Mouse (Mus musculus) heart, postnatal 4 days (tissue): ENCODE results near the gene Tmtc4. TPM values are rescaled to one million over a fixed set of nuclear protein-coding genes. Genes with fewer than 3 reads are reported as not detected.
A peak's percentile ranks its signal among the peaks of the same experiment; 100 is the strongest.

Experiments
- DNase-seq: peaks from one replicate; pipeline ENCODE4 v3.0.0; 2021
- total RNA-seq, 2 experiments: library from RNA; stranded (reverse); gene quantifications; 2 replicates each; pipeline ENCODE4 v1.2.3; 2021

Tmtc4 gene
- total RNA-seq, 2 experiments from 2014 or later: 27.1 to 27.7 TPM

DNA sequence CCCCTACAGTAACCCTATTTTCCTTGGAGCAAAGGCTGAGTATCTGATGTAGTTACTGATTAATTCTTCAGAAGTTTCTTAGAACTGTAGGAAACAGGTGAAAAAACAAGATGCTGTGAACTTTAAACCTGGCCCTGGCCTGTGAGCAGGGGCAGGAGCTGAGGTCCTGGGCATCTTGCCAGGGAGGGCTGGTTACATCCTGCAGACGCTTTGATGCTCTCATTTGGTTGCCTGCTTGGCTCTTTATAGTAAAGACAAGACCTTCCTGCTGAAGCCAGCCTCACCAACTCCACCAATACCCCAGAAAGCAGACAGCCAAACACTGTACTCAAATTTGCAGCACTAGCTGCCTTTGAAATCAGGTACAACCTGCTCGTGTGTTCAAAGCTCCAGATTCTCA, 81.7 kb downstream of the Tmtc4 start:
- peak; percentile 57 for DNase-seq

DNA sequence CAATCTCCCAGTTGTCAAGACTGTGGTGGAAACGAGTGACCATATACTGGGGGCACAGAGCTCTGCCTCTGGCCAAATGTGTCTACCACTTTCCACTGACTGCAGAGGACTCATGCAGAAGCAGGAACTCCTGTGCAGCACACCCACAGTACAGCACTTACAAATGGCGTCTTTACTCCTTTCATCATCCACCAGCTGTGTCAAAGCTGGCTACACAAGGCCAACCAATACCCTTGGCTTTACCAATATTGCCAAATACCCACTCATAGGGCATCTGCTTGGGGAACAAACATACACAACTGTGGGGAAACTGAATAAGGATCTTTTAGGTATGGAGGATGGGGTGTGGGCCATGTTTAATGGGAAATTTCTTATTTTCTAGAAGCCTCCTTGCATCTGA, 82.1 kb downstream of the Tmtc4 start:
- no peak for DNase-seq

DNA sequence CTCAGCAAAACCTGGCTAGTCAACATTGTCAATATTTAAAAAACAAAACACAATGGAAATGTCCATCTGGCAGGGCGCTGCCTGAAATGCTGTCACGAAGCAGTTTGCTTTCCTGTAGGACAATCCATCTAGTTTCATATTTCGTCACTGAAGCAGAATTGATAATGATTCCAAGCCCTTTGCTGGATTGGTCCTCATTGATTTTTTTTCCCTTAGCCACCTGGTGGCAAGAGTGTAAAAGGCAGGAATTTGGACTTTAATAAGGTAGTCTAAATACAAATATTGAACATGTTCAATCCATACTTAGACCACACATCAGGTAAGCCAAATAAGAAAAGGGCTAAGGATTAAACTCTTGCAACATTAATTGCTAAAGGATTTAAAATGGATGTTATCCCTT, 82.7 kb downstream of the Tmtc4 start:
- DNase-seq: no peak

DNA sequence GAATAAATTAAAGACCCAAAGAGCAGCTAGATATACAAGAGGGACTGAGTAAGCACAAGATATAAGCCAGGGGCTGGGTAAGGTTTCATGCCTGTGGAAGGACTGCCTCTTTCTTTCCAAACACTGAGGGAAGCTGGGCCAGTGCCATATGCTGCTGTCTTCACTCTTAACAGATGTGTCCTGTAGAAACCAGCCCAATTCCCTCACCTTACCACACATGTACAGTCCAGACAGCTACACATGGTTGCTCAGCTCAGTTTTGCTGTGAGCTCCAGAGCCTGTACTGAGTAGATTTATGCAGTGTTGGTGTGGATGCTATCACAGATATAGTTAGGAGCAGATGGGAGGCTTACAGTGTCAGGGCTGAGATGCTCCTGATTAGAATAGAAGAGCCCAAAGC, 83.2 kb downstream of the Tmtc4 start:
- no peak for DNase-seq

DNA sequence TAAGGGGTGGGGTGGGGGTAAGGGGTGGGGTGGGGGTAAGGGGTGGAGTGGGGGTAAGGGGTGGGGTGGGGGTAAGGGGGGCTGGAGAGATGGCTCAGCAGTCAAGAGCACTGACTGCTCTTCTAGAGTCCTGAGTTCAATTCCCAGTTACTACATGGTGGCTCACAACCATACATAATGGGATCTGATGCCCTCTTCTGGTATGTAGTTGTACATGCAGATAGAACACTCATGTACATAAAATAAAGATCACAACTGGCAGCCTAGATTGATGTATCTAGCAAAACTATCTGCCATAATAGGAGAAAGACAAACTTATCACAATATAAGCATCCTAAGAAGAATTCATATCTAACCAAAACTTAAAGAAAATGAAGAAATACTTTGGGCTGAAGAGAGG, 85.3 kb downstream of the Tmtc4 start:
- DNase-seq: no peak

DNA sequence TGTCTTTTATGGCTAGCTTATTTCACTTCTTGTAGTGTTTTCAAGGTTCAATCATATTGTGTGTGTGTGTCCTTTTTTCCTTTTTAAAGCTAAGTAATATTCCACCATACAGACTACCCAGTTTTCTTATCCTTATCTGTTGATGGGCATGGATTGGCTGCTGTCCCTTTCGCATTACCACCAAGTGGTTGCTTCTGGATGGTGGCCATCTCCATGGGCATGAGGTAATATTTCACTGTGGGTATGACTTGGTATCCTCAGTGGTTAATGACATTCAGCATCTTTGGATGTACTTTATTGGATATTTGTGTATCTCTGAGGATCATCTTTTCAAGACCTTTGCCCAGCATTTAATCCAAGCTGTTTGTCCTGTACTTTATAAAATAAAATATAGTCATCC, 87.7 kb downstream of the Tmtc4 start:
- DNase-seq: no peak

DNA sequence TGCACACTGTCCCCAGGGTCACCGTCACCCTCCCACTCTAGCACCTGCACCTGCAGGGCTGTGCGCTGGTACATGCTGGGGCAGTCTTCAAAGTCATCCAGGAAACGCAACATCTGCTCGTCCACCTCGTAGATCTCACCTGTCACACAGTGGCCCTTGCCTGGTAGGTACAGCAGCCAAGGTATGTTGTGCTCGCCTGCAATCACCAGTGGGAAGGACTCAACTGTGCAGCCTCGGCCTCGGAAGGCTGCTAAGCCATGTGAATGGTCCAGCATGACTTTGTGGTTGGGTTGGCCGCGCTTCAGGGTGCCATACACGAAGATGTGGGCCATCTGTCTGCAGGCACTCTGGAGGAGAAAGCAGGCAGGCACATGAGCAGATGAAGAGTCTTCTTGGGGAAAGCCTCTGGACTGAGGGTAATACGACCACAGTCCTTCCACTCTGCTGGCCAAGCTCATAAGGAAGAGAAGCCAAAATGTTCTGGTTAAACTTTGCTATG, 92.3 kb downstream of the Tmtc4 start:
- DNase-seq: no peak

DNA sequence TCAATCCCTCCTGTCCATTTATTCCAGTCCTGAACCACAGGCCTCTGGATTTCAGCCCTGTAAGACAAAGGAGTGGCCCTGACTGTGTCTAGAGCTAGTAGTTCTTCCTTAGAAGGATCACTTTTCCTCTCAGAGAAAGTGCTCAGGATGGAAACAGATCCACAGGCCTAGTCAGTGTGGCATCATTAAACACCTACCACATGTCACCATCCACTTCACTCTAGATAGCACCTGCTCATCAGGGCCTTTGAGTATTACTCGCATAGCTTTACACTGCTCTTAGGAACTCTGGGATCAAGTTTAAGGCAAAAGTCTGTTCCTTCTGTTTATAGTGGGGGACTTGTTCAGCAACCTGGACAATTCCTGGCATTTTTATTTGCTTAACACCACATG, 95.4 kb downstream of the Tmtc4 start:
- no peak for DNase-seq

DNA sequence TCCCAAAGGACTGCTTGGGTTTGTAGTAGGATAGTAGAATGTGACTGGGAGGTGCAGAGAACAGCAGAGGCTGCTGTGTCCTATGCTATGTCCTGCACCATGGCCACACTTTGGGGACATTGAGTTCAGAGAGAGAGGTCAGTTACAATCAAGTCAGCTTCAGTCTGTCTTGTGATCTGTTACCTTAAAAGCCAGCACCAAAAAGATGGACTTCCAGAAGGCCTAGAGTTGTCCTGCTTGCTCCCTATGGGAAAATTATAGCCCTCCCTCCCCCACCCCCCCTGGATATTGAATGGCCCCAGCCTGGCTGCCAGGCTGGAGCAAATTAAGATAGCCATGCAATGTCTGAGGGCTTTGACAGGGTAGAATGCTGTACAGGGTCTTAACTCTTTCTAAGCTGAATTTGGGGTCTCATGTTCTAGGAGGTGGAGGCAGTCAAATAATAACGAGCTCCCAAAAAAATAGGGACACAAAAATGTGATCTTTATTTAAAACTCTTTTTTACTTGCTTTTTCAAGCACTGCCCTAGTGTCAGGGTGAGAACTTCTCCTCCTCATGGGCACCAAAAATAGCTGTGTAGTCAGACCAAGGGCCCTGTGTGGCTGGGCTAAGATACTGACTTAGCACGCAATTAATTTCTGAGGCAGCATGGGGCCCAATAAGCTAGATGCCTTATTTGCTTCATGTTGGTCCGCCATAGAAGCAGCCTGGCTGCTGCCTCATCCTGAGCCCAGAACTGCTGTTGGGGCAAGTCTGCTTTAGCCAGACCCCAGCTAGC, 95.9 kb downstream of the Tmtc4 start:
- no peak for DNase-seq

DNA sequence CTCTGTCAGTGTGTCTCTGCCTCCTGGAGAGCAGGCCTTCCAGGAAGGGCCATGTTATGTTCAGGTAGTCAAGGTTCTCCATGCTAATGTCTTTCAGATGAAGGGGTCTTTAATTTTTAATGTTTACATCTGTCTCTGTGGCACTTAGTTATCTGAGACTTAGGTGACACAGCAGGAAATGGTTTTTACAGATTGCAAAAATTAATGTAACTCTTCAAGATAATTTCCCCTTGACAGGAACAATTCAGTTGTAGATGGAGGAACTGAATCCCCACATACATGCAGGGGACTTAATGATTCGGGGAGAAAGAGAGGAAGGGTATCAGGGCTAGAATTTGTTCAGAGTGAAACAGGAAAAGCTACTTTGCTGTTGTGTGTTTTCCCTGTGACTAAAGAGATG, 96.6 kb downstream of the Tmtc4 start:
- DNase-seq: no peak

DNA sequence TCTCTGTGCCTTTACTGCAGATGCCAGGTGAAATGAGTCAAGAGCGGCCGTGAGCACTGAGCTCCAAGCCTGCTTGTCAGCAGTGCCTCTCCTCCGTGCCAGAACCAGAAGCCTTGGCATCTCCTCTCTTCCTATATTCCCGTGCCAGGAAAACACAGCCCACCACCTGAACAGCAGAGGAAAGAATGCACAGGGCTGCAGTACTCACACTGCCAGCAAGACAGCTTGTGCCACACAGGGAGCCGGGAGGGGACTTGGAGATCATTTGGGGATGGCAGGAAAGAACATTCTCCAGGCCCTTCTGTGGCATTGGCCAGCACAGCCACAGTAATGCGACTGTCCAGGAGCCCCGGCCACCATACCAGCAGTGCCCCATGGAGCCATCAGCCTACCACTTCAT, 97.9 kb downstream of the Tmtc4 start:
- DNase-seq: peak; percentile 22

DNA sequence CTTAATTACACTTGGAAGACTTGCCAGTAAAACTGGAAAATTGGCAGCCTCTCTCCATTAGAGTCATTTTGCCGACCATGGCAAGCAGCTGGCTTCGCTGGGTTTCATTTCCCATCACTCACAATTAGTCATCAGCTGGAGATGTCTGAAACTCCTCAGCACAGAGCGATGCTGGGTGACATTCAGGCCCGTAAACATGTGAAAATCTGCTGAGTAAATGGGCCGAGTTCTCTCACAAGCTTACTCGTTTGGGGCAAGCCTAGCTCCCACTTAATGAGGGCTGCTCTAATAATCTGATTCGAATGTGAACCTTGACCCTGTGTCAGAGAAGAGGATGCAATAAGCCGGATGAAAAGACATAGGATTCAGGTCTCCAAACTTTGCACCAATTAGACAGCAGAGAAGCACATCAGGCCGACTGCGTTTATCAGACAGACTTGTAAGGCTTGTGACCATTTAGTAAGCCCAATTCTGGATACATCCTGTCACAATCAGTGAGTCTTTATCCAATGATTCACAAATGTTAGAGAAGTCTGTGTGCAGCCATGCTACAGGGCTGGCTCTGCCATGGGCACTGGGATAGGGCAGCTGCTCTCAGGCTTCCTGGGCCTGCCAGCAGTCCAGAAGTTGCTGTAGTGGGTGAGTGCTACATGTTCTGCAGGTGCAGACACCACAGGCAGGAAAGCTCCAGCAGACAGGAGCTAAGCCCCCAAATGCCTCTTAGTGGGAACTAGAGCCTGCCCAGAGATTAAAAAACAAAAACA, 99.8 kb downstream of the Tmtc4 start:
- DNase-seq: peak; percentile 20

DNA sequence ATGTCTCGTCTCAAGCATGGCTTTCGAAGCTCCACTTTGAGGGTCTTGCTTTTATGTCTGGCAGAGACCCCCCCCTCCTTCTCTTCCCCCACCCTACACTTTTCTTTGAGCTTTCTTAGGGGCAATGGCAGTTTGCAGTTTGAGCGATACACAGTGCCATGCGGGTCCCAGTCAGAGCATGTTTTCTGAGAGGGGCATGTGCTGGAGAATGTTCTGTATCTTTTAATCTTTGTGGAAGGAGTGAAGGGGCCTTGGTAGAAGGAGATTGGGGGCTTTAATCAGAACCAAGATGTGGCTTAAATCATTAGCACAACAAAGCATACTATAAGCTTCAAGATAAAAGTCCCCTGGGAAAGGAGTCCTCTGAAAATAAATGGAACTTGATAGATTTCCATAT, 100.4 kb downstream of the Tmtc4 start:
- DNase-seq: no peak

DNA sequence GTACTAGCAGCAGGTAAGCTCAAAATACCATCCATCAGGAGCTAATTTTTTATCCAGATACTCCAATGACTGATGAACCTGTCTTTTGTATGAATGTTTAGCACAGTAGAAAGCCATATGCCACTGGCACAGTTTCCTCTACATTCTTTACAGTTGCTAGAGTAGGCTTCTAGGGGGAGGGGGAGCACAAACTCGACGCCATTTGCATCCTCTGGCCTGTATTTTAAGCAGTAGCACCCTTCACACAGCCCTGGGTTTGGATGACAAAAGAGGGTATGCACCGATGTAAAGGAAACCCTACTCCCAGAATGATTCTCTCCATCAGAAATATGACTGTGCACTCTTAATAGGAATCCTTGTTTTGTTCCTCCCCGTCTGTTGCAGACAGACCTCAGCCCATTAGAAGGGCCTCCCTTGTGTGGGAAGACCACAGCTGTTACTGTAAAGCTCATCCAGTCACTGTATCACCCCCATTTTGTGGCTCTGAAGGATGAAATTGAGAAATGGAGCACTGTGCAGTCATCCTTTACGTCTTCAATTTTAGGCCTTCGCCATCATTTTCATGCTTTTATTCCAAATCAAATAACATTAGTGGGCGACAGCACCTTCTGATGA, 100.9 kb downstream of the Tmtc4 start:
- no peak for DNase-seq

DNA sequence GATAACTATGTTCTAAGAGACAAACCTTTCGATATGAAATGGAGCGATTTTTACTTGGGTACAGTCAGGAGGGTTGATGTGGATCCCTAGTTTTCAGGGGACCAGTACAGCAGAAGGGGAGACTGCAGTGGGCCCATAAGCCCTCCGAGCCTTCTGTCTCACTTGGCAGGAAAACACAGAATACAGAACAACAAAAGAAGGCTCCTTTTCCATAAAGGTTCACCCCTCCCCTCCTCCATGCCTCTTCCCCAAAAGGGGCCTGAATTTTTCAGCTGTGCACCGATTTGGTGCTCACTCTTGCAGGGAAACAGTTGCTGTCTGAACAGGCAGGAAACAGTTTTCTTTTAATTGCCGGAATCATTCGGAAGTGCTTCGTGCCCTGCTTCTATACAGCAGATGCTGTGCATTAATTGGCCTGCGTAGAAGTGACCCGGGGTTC, 101.6 kb downstream of the Tmtc4 start:
- DNase-seq: no peak

DNA sequence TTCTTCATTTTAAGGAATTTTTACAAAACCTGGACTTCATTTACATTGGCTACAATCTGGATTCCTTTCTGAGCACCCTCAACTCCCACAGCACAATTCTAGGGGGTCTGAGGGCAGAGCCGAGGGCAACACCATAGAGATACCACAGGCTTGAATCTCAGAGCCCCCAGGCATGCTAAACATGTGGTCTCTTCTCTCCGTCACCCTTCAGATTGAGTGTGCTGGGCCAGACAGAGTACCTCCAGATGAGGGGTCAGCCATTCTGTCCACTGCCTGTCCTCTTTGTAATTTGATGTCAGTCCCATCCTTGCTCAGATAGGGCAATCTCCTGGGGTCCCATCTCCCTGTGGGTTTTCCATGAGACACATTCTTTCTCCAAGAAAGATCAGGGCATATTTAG, 102.1 kb downstream of the Tmtc4 start:
- no peak for DNase-seq

DNA sequence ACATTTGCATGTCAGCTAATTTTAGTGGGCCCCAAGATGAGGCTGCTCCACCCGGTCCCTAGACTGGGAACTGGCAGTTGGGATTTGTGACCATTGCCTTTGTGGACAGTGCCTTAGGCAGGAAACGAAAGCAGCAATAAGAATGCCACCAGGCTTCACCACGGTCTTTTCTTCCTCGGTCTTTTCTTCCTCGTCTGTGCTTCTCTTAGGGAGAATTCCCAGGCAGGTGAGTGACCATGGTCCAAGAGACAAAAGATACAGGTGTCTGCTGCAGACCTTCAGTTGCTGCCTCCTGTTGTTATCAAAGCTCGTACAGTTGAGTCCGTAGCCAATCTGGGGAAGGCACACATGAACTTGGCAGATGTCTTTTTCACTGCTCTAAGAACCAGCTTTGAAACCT, 103.5 kb downstream of the Tmtc4 start:
- no peak for DNase-seq

DNA sequence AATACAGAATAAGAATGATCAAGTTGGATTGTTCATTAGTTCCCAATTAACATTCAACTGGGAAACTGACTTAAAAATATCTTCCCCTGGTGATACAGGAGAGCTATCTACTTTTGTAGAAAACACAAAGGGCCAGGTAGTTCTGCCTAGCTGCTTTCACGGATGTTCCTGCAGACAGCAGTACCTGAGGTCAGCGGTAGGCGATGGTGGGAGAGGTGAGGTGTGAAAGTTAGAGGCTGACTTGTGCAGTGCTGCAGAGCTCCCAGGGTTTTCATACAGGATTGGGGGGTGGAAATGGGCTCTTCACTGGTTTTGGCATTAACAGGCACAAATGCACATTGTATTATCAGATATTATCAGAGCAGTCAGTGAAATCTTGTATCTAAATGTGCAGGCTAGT, 106.0 kb downstream of the Tmtc4 start:
- DNase-seq: no peak

DNA sequence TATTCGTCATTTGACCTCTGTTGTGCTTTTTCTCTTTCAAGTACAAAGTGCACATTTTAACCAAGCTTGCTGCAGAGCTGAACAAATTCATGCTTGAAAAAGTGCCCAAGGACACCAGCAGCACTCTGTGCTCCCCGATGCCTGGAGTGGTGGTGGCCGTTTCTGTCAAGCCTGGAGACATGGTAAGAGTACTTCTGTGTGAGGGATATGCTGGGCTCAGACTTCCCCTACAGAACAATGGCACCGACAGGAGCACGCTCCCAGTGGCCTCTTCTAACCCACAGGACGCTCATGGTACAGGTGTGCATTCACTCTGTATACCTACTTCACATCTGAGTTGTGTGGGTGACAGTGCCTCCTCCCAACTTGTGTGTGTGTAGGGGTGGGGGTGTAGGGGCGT, 107.1 kb downstream of the Tmtc4 start:
- no peak for DNase-seq

DNA sequence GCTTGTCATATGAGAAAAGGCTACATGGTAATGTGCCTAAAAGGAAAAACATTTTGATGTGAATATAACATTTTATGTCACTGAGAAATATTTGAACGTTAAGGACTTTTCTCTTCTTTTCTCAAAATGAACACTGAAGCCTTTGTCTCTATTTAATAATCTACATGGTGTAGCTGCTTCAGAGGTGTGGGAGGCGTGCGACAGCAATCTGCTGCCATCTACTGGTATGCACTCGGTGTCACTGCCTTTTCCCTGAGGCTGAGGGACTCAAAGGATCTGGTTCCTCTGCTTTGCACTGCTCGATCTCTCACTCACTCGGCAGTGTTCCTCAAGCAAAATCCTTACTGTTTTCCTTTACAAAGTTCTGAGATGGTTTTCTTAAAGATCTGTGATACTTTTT, 107.7 kb downstream of the Tmtc4 start:
- peak; percentile 83 for DNase-seq

DNA sequence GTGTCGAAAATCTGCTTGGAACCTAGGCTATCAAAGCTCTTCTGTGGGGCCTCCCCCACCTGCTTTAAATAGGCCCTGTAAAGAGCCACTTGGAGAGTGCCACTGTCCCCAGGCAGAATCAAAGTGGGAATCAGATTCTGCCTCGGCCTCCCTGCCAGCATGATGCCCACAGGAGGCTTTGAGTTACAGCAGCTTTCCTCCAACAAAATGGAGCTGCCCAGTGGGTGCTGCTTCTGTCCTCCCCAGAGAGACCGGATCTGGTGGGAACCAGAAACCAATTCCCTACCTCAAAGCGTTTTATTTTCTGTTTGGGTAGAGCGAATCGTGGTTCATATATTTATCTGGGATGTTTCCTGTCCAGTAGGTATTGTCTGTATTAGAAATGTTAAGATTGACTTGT, 108.2 kb downstream of the Tmtc4 start:
- DNase-seq: no peak

DNA sequence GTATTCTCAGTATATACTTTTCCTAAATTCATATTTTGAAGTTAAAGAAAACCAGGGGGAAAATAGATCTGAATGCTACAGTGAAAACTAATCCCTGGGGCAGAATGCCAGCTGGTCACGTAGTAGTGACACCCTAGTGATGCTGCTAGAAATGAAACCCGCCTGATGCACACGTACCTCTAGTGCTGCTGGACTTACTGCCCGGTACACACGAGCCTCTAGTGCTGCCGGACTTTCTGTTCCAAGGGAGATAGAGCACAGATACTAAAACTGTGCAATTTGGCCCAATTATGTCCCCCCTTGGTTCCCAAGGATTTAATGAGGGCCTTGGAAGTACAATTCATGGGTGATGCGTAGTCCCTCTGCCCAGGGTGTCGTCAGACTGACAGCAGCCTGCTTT, 108.8 kb downstream of the Tmtc4 start:
- DNase-seq: no peak

DNA sequence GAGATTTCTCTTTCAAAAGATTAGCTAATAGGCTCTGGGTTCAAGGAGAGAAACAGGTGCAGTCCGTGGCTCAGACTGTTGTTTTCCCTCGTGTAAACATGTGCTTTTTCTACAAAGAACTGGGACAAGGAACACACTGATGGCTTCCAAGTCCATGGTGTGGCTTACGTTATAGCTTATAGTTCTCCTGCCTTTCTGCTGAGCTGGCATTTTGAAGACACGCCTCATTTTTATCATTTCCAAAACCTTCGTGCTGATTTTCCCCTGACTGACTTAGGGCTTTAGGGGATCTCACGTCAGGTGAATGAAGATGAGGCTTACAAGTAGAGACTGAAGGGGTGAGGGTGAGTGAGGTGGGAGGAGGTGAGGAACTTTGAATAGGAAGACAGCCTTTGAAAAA, 111.2 kb downstream of the Tmtc4 start:
- DNase-seq: no peak
